Mouse (Mus musculus) cerebellum, adult 2 months (tissue): ENCODE data around the gene Lpar3.

Experiments
- CTCF ChIP-seq: fragments of 200-500 bp; IDR thresholded peaks from 2 replicates; pipeline ENCODE4 v1.5.1; 2011; ENCODE audit warnings: low read depth, mild to moderate bottlenecking, control low read depth, low read length, moderate library complexity, borderline replicate concordance; ENCODE audit not compliant: insufficient read depth
- POLR2A ChIP-seq: fragments of 200-500 bp; IDR thresholded peaks from 2 replicates; pipeline ENCODE4 v1.6.1; 2011; ENCODE audit warnings: low read length, control low read depth, borderline replicate concordance; ENCODE audit not compliant: insufficient read depth

DNA sequence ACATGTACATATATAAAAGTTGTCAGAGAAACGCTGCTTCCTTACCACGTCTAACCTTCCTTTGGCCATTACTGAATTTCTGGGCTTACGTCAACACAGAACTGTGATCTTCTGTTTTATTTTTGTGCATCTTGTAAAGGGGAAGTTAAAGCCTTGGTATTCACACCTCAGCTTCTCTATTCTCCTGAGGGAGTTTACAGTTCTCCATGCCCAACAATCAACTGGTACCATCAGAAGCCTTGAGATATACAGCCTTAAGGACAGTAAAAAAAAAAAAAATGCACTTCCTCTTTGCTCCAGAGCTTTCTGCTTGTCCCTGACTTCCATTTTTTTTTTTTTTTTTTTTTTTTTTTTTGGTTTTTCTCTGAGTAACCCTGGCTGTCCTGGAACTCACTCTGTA lies 4.2 kb upstream of the Lpar3 start:
- TF ChIP-seq CTCF (no peak), POLR2A (no peak)
